Mouse (Mus musculus) frontal cortex, postnatal 36 days (tissue): ENCODE data around the gene Sis.

Source experiments
- DNase-seq, 2 experiments: peaks; one replicate each; pipeline ENCODE4 v3.0.0; 2022; ENCODE audit warnings: low spot score in 2 of 2

The Sis gene

GRCm38 (mm10) chr3:72967675-72968074, at the start of gene Sis:
TSS of gene Sis (minus strand) at chr3:72967863.
- DNase-seq: no peak

- no peak for DNase-seq
Measured at GRCm38 (mm10) chr3:73006045-73006444, 38.4 kb upstream of the Sis start.

GRCm38 (mm10) chr3:73002933-73003696, 35.5 kb upstream of the Sis start:
- no peak for DNase-seq

- DNase-seq: no peak
Measured at GRCm38 (mm10) chr3:72997517-72997916, 29.9 kb upstream of the Sis start.

GRCm38 (mm10) chr3:72990992-72991391, 23.3 kb upstream of the Sis start:
- no peak for DNase-seq

- DNase-seq: no peak
Measured at GRCm38 (mm10) chr3:72976602-72977001, 8.9 kb upstream of the Sis start.

- no peak for DNase-seq
Measured at GRCm38 (mm10) chr3:72918919-72919526, 48.6 kb downstream of the Sis start.

- DNase-seq: no peak
Measured at GRCm38 (mm10) chr3:72882501-72882900, 85.2 kb downstream of the Sis start.

- DNase-seq: no peak
Measured at GRCm38 (mm10) chr3:72868141-72868540, 99.5 kb downstream of the Sis start.

GRCm38 (mm10) chr3:72858738-72859137, 108.9 kb downstream of the Sis start:
- DNase-seq: no peak

GRCm38 (mm10) chr3:72855405-72855804, 112.3 kb downstream of the Sis start:
- DNase-seq: no peak

- no peak for DNase-seq
Measured at GRCm38 (mm10) chr3:72840641-72841040, 127.0 kb downstream of the Sis start.
